Mouse (Mus musculus): ENCODE results near the gene Rnf144b. TPM values are rescaled to one million over a fixed set of nuclear protein-coding genes. Genes with fewer than 3 reads are reported as not detected.

Rnf144b gene
- total RNA-seq (2014; fragmentation: Nextera tagmentation) (7.8 and 8.5 TPM in 2 replicates), total RNA-seq (2017) (4.2 and 4.6 TPM in 2 replicates), polyA plus RNA-seq (2012) (0.54 and 1.1 TPM in 2 replicates)

DNA sequence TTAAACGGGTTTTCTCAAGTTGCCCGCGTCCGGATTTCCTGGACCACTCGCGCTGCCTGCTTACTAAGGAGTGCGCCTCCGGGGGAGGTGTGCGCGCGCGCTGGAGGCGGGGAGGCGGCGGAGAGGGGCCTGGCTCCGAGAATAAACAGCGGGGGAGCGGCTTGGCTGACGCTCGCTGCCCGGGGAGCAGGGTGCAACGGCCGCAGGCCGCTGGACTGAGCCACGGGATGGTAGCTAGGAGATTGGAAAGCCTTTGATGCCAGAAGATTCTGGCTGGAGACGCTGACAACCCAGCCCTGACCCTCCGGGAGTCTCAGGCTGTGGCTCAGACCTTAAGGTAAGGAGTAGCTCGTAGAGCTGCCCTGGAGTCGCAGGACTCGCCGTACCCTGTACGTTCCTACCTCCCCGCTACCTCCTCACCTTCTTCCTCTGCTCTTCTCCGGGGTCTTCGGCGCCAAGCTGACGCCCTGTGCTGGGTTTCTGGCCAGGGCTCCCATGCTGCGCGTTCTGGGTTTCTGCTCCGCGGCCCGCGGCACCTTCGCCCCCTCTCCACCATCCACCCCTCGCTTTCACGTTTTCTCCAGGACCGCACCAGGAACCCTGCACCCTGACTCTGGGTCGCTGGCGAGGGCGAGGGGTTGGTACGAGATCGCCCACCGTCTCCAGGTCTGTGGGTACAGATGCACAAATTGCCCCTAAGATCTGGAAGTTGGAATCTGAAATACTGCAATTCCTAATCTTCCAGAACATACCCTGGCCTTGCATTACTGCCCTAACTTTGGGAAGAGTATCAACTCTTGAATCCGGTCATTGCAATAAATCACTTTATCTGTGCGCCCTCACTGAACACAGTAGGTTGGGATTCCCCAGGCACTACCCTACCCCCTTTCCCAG lies at the start of gene Rnf144b:
Gene Rnf144b, plus strand, starts transcription at position 120 of the 894 bp plus-strand sequence.
- peaks cover 43% of the 10 kb centered on the region for H3K4me1 ChIP-seq (ENCODE audit: insufficient read depth, low read depth, low read length)
- peak; percentile 46 for ATAC-seq (ENCODE audit: extremely low read depth, insufficient number of reproducible peaks, low FRiP score, poor library complexity, severe bottlenecking)
- H3K9me3 ChIP-seq (replicated peaks), result no peaks in the 10 kb centered on the region
- no peaks in the 10 kb centered on the region for H3K27me3 ChIP-seq (ENCODE audit: insufficient read depth, low read length)
- H3K4me3 ChIP-seq (ENCODE audit: low read depth, low read length), result peak within 1 kb of the TSS; percentile 76
- DNase-seq (ENCODE audit: low spot score), result peak; percentile 55
- peaks cover 9% of the 10 kb centered on the region for H3K36me3 ChIP-seq (replicated peaks)
- TF ChIP-seq TAL1 (conservative IDR thresholded peaks at IDR 0.05; ENCODE audit: low read depth, low read length), result no peak
- no peak for TF ChIP-seq GATA2 (IDR thresholded peaks at IDR 0.05; ENCODE audit: borderline replicate concordance, low read depth, low read length)
- no peak for TF ChIP-seq POLR2AphosphoS5 (IDR thresholded peaks at IDR 0.05; ENCODE audit: insufficient replicate concordance, low read depth, low read length)
- no peak for TF ChIP-seq GATA1 (IDR thresholded peaks at IDR 0.05; ENCODE audit: borderline replicate concordance, low read length)
- no peak for TF ChIP-seq CTCF (IDR thresholded peaks at IDR 0.05; ENCODE audit: low read depth, low read length)

DNA sequence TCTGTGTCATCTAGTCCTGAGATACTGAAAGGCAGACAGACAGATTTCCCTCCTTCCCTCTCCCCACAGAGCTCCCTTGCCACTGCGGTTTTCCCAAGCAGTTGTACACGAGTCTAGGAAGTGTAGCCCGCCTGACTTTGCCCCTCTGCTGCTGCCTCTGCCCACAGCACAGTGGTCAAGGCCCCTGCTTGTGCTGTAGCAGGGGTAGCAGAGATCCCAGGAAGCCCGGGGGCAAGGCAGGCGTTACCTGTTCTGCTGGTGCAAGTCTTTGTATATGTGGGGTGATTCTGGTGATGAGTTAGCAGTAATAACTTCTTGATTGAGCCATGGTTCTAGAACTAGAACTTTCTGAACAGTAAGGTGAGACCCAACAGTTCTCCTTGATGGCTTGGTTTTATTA lies 46.3 kb upstream of the Rnf144b start:
- Histone ChIP-seq H3K4me3 (ENCODE audit: low read depth, low read length) (no peak overlapping the region), H3K36me3 (replicated peaks) (peaks cover 85% of the 10 kb centered on the region), H3K4me1 (ENCODE audit: insufficient read depth, low read depth, low read length) (no peaks in the 10 kb centered on the region), H3K9me3 (replicated peaks) (no peaks in the 10 kb centered on the region), H3K27me3 (ENCODE audit: insufficient read depth, low read length) (no peaks in the 10 kb centered on the region)
- ATAC-seq (ENCODE audit: extremely low read depth, insufficient number of reproducible peaks, low FRiP score, poor library complexity, severe bottlenecking) (no peak), DNase-seq (ENCODE audit: low spot score) (no peak)
- TF ChIP-seq CTCF (IDR thresholded peaks at IDR 0.05; ENCODE audit: low read depth, low read length), result no peak
- no peak for TF ChIP-seq GATA1 (IDR thresholded peaks at IDR 0.05; ENCODE audit: borderline replicate concordance, low read length)
- no peak for TF ChIP-seq TAL1 (conservative IDR thresholded peaks at IDR 0.05; ENCODE audit: low read depth, low read length)
- TF ChIP-seq GATA2 (IDR thresholded peaks at IDR 0.05; ENCODE audit: borderline replicate concordance, low read depth, low read length), result no peak
- TF ChIP-seq POLR2AphosphoS5 (IDR thresholded peaks at IDR 0.05; ENCODE audit: insufficient replicate concordance, low read depth, low read length), result no peak

DNA sequence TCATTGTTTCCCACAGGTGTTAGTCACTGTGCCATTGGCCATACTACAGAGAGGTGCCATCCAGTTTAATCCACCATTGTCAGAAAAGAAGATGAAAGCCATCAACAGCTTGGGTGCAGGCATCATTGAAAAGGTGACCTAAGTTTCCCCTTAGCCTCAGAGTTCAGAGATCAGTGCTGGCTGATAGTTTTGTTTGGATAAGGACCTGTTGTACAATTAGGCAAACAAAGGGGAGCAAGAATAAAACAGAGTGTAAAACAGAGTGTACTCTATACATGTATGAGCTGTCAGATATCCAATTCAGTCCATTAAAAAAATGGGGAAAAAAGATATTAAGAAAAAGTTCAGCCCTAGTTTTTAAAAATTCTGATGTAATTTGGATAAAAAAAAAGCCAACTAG lies 45.1 kb upstream of the Rnf144b start:
- DNase-seq (ENCODE audit: low spot score), result no peak
- TF ChIP-seq TAL1 (conservative IDR thresholded peaks at IDR 0.05; ENCODE audit: low read depth, low read length) (no peak), CTCF (IDR thresholded peaks at IDR 0.05; ENCODE audit: low read depth, low read length) (no peak), POLR2AphosphoS5 (IDR thresholded peaks at IDR 0.05; ENCODE audit: insufficient replicate concordance, low read depth, low read length) (no peak), GATA2 (IDR thresholded peaks at IDR 0.05; ENCODE audit: borderline replicate concordance, low read depth, low read length) (no peak)
- Histone ChIP-seq H3K27me3 (ENCODE audit: insufficient read depth, low read length) (no peaks in the 10 kb centered on the region), H3K9me3 (replicated peaks) (no peaks in the 10 kb centered on the region), H3K36me3 (replicated peaks) (peaks cover 81% of the 10 kb centered on the region), H3K4me1 (ENCODE audit: insufficient read depth, low read depth, low read length) (no peaks in the 10 kb centered on the region), H3K4me3 (ENCODE audit: low read depth, low read length) (no peak overlapping the region)
- no peak for ATAC-seq (ENCODE audit: extremely low read depth, insufficient number of reproducible peaks, low FRiP score, poor library complexity, severe bottlenecking)

DNA sequence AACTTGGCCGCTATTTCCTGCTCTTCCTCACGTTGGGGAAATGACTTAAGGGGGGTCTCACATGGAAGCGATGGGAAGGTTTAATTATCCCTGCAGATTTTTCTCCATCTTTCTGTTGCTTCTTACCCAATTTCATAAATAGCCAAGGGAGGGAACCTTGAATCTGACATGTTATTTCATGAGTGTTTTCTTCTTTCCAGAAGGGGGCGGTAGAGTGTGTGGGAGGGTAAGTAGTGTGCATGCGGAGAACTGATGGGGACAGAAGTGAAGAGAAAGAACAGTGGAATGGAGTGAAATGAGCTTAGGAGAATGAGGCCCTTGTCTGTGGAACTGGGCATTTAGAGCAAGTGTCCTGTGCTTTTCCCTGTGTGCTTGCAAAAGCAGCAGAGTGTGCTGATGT lies 43.7 kb upstream of the Rnf144b start:
- Histone ChIP-seq H3K4me1 (ENCODE audit: insufficient read depth, low read depth, low read length) (no peaks in the 10 kb centered on the region), H3K4me3 (ENCODE audit: low read depth, low read length) (no peak overlapping the region), H3K9me3 (replicated peaks) (no peaks in the 10 kb centered on the region), H3K27me3 (ENCODE audit: insufficient read depth, low read length) (no peaks in the 10 kb centered on the region), H3K36me3 (replicated peaks) (peaks cover 80% of the 10 kb centered on the region)
- ATAC-seq (ENCODE audit: extremely low read depth, insufficient number of reproducible peaks, low FRiP score, poor library complexity, severe bottlenecking), result no peak; the same call in 1 of the 2 replicates
- TF ChIP-seq CTCF (IDR thresholded peaks at IDR 0.05; ENCODE audit: low read depth, low read length), result 0 out of 2 replicates have a peak, but pooled peaks have one; percentile 12
- TF ChIP-seq TAL1 (conservative IDR thresholded peaks at IDR 0.05; ENCODE audit: low read depth, low read length), result no peak
- TF ChIP-seq POLR2AphosphoS5 (IDR thresholded peaks at IDR 0.05; ENCODE audit: insufficient replicate concordance, low read depth, low read length), result no peak
- TF ChIP-seq GATA1 (IDR thresholded peaks at IDR 0.05; ENCODE audit: borderline replicate concordance, low read length), result no peak
- no peak for TF ChIP-seq GATA2 (IDR thresholded peaks at IDR 0.05; ENCODE audit: borderline replicate concordance, low read depth, low read length)
- no peak for DNase-seq (ENCODE audit: low spot score)

DNA sequence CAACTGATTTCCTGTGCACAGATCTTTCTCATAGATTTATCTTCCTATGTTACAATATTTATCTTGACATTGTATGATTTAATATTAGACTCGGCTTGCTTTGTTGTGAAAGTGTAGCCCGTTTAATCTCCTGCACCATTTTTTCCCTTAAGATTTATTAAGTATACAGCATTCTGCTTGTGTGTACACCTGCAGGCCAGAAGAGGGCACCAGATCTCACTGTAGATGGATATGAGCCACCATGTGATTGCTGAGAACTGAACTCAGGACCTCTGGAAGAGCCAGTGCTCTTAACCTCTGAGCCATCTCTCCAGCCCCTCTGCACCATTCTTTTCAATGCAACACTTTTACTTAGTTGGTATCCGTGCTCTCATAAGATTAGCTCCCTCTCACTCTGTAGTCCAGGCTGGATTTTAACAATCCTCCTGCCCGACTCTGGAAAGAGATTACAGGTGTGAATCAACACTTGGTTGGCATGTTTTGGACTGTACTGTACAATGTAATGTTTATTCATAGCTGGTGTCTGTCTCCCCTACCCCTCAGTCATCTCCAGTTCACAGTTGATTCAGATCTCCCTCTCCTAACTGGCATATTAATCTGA lies 41.5 kb upstream of the Rnf144b start:
- H3K27me3 ChIP-seq (ENCODE audit: insufficient read depth, low read length), result no peaks in the 10 kb centered on the region
- TF ChIP-seq GATA1 (IDR thresholded peaks at IDR 0.05; ENCODE audit: borderline replicate concordance, low read length) (no peak), CTCF (IDR thresholded peaks at IDR 0.05; ENCODE audit: low read depth, low read length) (no peak), POLR2AphosphoS5 (IDR thresholded peaks at IDR 0.05; ENCODE audit: insufficient replicate concordance, low read depth, low read length) (no peak), GATA2 (IDR thresholded peaks at IDR 0.05; ENCODE audit: borderline replicate concordance, low read depth, low read length) (no peak), TAL1 (conservative IDR thresholded peaks at IDR 0.05; ENCODE audit: low read depth, low read length) (no peak)
- no peak for DNase-seq (ENCODE audit: low spot score)
- H3K9me3 ChIP-seq (replicated peaks), result no peaks in the 10 kb centered on the region
- peaks cover 74% of the 10 kb centered on the region for H3K36me3 ChIP-seq (replicated peaks)
- no peak overlapping the region for H3K4me3 ChIP-seq (ENCODE audit: low read depth, low read length)
- ATAC-seq (ENCODE audit: extremely low read depth, insufficient number of reproducible peaks, low FRiP score, poor library complexity, severe bottlenecking), result no peak
- H3K4me1 ChIP-seq (ENCODE audit: insufficient read depth, low read depth, low read length), result no peaks in the 10 kb centered on the region

DNA sequence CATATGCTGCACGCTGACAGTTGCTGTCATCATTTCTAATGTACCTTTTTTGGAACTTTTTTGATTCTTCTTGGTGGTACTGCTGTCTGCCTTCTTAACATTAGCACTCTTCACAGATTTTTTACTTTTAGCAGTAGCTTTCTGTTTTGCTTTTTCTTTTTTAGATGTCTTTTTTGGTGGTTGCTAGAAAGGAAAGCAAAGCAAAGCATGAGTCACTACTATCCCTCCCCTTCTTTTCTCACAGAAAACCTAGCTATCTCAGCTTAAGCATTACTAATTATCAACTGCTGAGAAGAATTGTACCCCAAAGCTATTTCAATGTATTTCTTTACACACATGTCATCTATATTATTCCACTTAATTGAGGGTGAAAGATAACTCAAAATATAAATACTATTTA lies 34.0 kb upstream of the Rnf144b start:
- H3K27me3 ChIP-seq (ENCODE audit: insufficient read depth, low read length), result no peaks in the 10 kb centered on the region
- TF ChIP-seq GATA2 (IDR thresholded peaks at IDR 0.05; ENCODE audit: borderline replicate concordance, low read depth, low read length), result no peak
- TF ChIP-seq GATA1 (IDR thresholded peaks at IDR 0.05; ENCODE audit: borderline replicate concordance, low read length), result no peak
- no peak for TF ChIP-seq POLR2AphosphoS5 (IDR thresholded peaks at IDR 0.05; ENCODE audit: insufficient replicate concordance, low read depth, low read length)
- TF ChIP-seq CTCF (IDR thresholded peaks at IDR 0.05; ENCODE audit: low read depth, low read length), result no peak
- TF ChIP-seq TAL1 (conservative IDR thresholded peaks at IDR 0.05; ENCODE audit: low read depth, low read length), result no peak
- peaks cover 6% of the 10 kb centered on the region; the same call in 1 of the 2 replicates for H3K4me1 ChIP-seq (ENCODE audit: insufficient read depth, low read depth, low read length)
- no peak for ATAC-seq (ENCODE audit: extremely low read depth, insufficient number of reproducible peaks, low FRiP score, poor library complexity, severe bottlenecking)
- H3K4me3 ChIP-seq (ENCODE audit: low read depth, low read length), result no peak overlapping the region
- no peaks in the 10 kb centered on the region for H3K9me3 ChIP-seq (replicated peaks)
- DNase-seq (ENCODE audit: low spot score), result no peak
- peaks cover 80% of the 10 kb centered on the region for H3K36me3 ChIP-seq (replicated peaks)
